9 mouse cellular contexts compared by ENCODE assay signal in genomic region chr17:64579696-64580095, GRCm38 (mm10). TPM values are rescaled to one million over a fixed set of nuclear protein-coding genes. Genes with fewer than 3 reads are reported as not detected.
DNase-seq lines count a peak whose midpoint lies in the region; ATAC-seq and TF ChIP-seq lines count a peak whose summit lies in the region.
"Had no signal": no experiment of that assay in that cellular context is flagged by ENCODE, and none has a peak within 500 bp of the region (broad histone marks: within the 10 kb centered on the region; RNA-seq: fewer than 3 reads in every experiment).

No protein-coding gene starts in this region.

- no peak for TF ChIP-seq CTCF in left cerebral cortex, adult 2 months (IDR thresholded peaks at IDR 0.05)
- TF ChIP-seq CTCF in spleen, adult 2 months (IDR thresholded peaks at IDR 0.05; ENCODE audit: extremely low read depth, insufficient read depth, insufficient read length, insufficient replicate concordance) = no peak

- H3K36me3 ChIP-seq in spleen, adult 2 months (ENCODE audit: control insufficient read depth, insufficient read depth, low read length) = no peaks in the 10 kb centered on the region
- no peaks in the 10 kb centered on the region for H3K36me3 ChIP-seq in heart, embryonic 11.5 days (ENCODE audit: control insufficient read depth, insufficient read depth, low read length)
- H3K36me3 ChIP-seq: limb, embryonic 13.5 days had no signal

- H3K27me3 ChIP-seq in spleen, adult 2 months (ENCODE audit: control insufficient read depth, insufficient read depth, low read length) = no peaks in the 10 kb centered on the region
- no peaks in the 10 kb centered on the region for H3K27me3 ChIP-seq in heart, embryonic 11.5 days (ENCODE audit: control insufficient read depth, insufficient read depth, low read length)
- H3K27me3 ChIP-seq: limb, embryonic 13.5 days had no signal

- peak; percentile 26 to 43 for DNase-seq in left cerebral cortex, adult 2 months (ENCODE audit: extremely low spot score in 1 of 2, low spot score in 2 of 2)
- DNase-seq in left cerebral cortex, adult 11 months (ENCODE audit: low spot score) = no peak
- DNase-seq in cerebellum, postnatal 36 days = peak; percentile 62 to 67
- peak; percentile 55 for DNase-seq in left cerebral cortex, postnatal 4 days
- DNase-seq in spleen, adult 2 months (ENCODE audit: low read depth in 1 of 2, low spot score in 2 of 2) = peak; percentile 73 to 82
- no peak for DNase-seq in urinary bladder, postnatal 25 days (ENCODE audit: low spot score)
- DNase-seq in adrenal gland, postnatal 36 days = no peak

- H3K27ac ChIP-seq in left cerebral cortex, adult 2 months = no peak overlapping the region; the same call in 1 of the 2 replicates
- H3K27ac ChIP-seq in spleen, adult 2 months (ENCODE audit: insufficient read depth, low read length) = peak overlapping the region; percentile 38; the same call in 1 of the 2 replicates
- H3K27ac ChIP-seq in heart, embryonic 11.5 days (ENCODE audit: low read depth, low read length) = no peak overlapping the region
- H3K27ac ChIP-seq: limb, embryonic 13.5 days had no signal

- peaks cover 9% of the 10 kb centered on the region for H3K4me1 ChIP-seq in spleen, adult 2 months (ENCODE audit: control insufficient read depth, insufficient read depth, insufficient read length)
- H3K4me1 ChIP-seq in heart, embryonic 11.5 days (ENCODE audit: control insufficient read depth, insufficient read depth, low read length) = no peaks in the 10 kb centered on the region
- H3K4me1 ChIP-seq: limb, embryonic 13.5 days had no signal

- no peaks in the 10 kb centered on the region for H3K9me3 ChIP-seq in heart, embryonic 11.5 days (replicated peaks; ENCODE audit: control insufficient read depth, low read length)
- H3K9me3 ChIP-seq: limb, embryonic 13.5 days had no signal

- WGBS in spleen, adult 2 months = 9% methylated on average over 8 of the region's 8 CpGs
- 57% methylated on average over 8 of the region's 8 CpGs for WGBS in heart, embryonic 11.5 days (ENCODE audit: insufficient replicate concordance)

- intact Hi-C loops in left cerebral cortex, adult 2 months (cut with DNase I) = no loop called here
- intact Hi-C loops in left cerebral cortex, postnatal 4 days (cut with DNase I) = no loop called here

- H3K4me2 ChIP-seq in heart, embryonic 11.5 days = no peak overlapping the region
- H3K4me2 ChIP-seq: limb, embryonic 13.5 days had no signal

- ATAC-seq in heart, embryonic 11.5 days (replicated peaks; ENCODE audit: insufficient number of reproducible peaks, low FRiP score, low TSS enrichment) = no peak

- no peak overlapping the region for H3K4me3 ChIP-seq in left cerebral cortex, adult 2 months
- H3K4me3 ChIP-seq in spleen, adult 2 months (ENCODE audit: extremely low read depth, insufficient read depth, insufficient read length) = peak overlapping the region; percentile 21
- H3K4me3 ChIP-seq in heart, embryonic 11.5 days (ENCODE audit: low read depth, low read length) = no peak overlapping the region
- H3K4me3 ChIP-seq: limb, embryonic 13.5 days had no signal

- no peak overlapping the region for H3K9ac ChIP-seq in heart, embryonic 11.5 days (ENCODE audit: low read depth, low read length)
- H3K9ac ChIP-seq: limb, embryonic 13.5 days had no signal

- no peak for TF ChIP-seq POLR2A in spleen, adult 2 months (IDR thresholded peaks at IDR 0.05; ENCODE audit: low read depth, low read length)

RNA-seq across cellular contexts. Expression of gene Man2a1, which starts 20.8 kb away (rescaled TPM):
- 10 to 100 TPM; 18.1 to 19.5 TPM for total RNA-seq in left cerebral cortex, adult 2 months (2021)
- total RNA-seq in left cerebral cortex, postnatal 4 days (2021) = 10 to 100 TPM; 21.1 to 21.7 TPM
- polyA plus RNA-seq in spleen, adult 2 months (2012; rRNA removed) = 10.6 and 11.7 TPM in 2 replicates
- 4.1 and 4.9 TPM in 2 replicates for polyA plus RNA-seq in heart, embryonic 11.5 days (2014; fragmentation: Nextera tagmentation; extraction: Ambion mirVana)
- 100 to 1,000 TPM; 167 to 177 TPM for total RNA-seq in adrenal gland, postnatal 36 days (2021)

Comparison
In these comparisons a context has a peak if more than half of its experiments do, and no peak if none do; other contexts are left out.
1. DNase-seq: peak in left cerebral cortex, adult 2 months (2 of 2), cerebellum, postnatal 36 days (2 of 2), left cerebral cortex, postnatal 4 days (single experiment) and spleen, adult 2 months (2 of 2); none in left cerebral cortex, adult 11 months (single experiment), urinary bladder, postnatal 25 days (single experiment) and adrenal gland, postnatal 36 days (0 of 2).
2. RNA of gene Man2a1, which starts 20.8 kb away (total RNA-seq): 167 to 177 TPM in adrenal gland, postnatal 36 days; 21.1 to 21.7 TPM in left cerebral cortex, postnatal 4 days and 18.1 to 19.5 TPM in left cerebral cortex, adult 2 months; every median in the first group is over 4 times any median in the second.